Mouse (Mus musculus) bone marrow, adult 2 months (tissue): ENCODE measurements at regions not wholly inside any gene's neighbourhood (a gene's known extent, or its start where the extent isn't known, plus 50 kb on each side); places are given as distances from the start of the nearest gene placed in this dataset.

Source experiments
- CTCF ChIP-seq: fragments of 200-500 bp; IDR thresholded peaks from 2 replicates; pipeline ENCODE4 v1.5.1; 2011; ENCODE audit warnings: low read length, control low read depth; ENCODE audit not compliant: control insufficient read depth, insufficient read depth
- POLR2A ChIP-seq: fragments of 200-500 bp; IDR thresholded peaks from 2 replicates; pipeline ENCODE4 v1.6.1; 2011; ENCODE audit warnings: low read depth, mild to moderate bottlenecking, control low read depth, low read length, borderline replicate concordance; ENCODE audit not compliant: control insufficient read depth

GRCm38 (mm10) chr19:45301432-45301732 is 62.2 kb upstream of the Btrc start:
- TF ChIP-seq CTCF (no peak), POLR2A (no peak)
